Mouse (Mus musculus) cortical plate, adult 2 months (tissue): ENCODE measurements around the gene Ryr3.

Experiments used
- CTCF ChIP-seq: fragments of 200-500 bp; IDR thresholded peaks from 2 replicates; pipeline ENCODE4 v1.5.1; 2011; ENCODE audit warnings: mild to moderate bottlenecking, control low read depth, low read length; ENCODE audit not compliant: insufficient read depth; ENCODE audit errors: extremely low read depth
- POLR2A ChIP-seq: fragments of 200-500 bp; IDR thresholded peaks from 2 replicates; pipeline ENCODE4 v1.6.1; 2011; ENCODE audit warnings: mild to moderate bottlenecking, low read length, control low read depth; ENCODE audit not compliant: insufficient read depth; ENCODE audit errors: extremely low read depth

GRCm38 (mm10) chr2:112822721-112823120, 394.2 kb downstream of the Ryr3 start:
- TF ChIP-seq CTCF (peak; percentile 30; the same call in 1 of the 2 replicates), POLR2A (no peak)
